Mouse (Mus musculus): ENCODE data around the gene Khdc1c. TPM values are rescaled to one million over a fixed set of nuclear protein-coding genes. Genes with fewer than 3 reads are reported as not detected.

Gene Khdc1c
- total and polyA plus RNA-seq, 2 experiments: not detected

DNA sequence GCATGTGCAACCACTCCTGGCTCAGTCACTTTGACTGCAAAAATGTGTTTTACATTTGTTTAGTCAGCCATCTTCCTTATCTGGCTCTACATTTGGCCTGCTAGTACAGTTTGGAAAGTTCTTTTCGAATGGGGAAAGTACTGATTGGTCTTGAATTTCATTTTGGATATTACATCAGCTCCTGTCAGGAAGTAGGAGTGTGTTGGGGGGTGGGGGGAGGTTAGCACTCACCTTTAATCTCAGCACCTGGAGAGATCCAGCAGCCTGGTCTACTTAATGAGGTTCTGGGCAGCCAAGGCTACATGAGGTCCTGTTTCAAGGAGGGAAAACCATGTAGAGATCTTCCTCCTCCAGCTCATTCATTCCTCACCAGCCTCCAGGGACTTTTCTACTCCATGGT is 15.1 kb downstream of the Khdc1c start, which contains the start of gene Khdc1b:
Gene Khdc1b, plus strand, starts transcription at position 301 of the 400 bp plus-strand sequence.
- H3K9ac ChIP-seq (ENCODE audit: low read depth, low read length): no peak within 1 kb of the TSS
- TF ChIP-seq POLR2A (IDR thresholded peaks at IDR 0.05; ENCODE audit: extremely low read depth, insufficient read depth, low read length): no peak
- TF ChIP-seq CTCF (IDR thresholded peaks at IDR 0.05; ENCODE audit: low read depth, low read length): no peak
- H3K4me3 ChIP-seq (ENCODE audit: insufficient read depth, low read depth, low read length): no peak within 1 kb of the TSS
- H3K79me2 ChIP-seq (ENCODE audit: control insufficient read depth, insufficient read depth, low read length): no peaks in the 10 kb centered on the region
- no peaks in the 10 kb centered on the region for H3K27me3 ChIP-seq (ENCODE audit: control insufficient read depth, insufficient read depth, low read length)
- no peak for DNase-seq (ENCODE audit: extremely low read depth, low read depth, low spot score)
- H3K36me3 ChIP-seq (ENCODE audit: control insufficient read depth, insufficient read depth, low read length): no peaks in the 10 kb centered on the region
- no peaks in the 10 kb centered on the region for H3K4me1 ChIP-seq (ENCODE audit: control insufficient read depth, insufficient read depth, low read length)
- 79% methylated on average over 1 of the region's 1 CpGs for WGBS
- no peak within 1 kb of the TSS for H3K27ac ChIP-seq (replicated peaks; ENCODE audit: insufficient read depth, low read depth, low read length)

DNA sequence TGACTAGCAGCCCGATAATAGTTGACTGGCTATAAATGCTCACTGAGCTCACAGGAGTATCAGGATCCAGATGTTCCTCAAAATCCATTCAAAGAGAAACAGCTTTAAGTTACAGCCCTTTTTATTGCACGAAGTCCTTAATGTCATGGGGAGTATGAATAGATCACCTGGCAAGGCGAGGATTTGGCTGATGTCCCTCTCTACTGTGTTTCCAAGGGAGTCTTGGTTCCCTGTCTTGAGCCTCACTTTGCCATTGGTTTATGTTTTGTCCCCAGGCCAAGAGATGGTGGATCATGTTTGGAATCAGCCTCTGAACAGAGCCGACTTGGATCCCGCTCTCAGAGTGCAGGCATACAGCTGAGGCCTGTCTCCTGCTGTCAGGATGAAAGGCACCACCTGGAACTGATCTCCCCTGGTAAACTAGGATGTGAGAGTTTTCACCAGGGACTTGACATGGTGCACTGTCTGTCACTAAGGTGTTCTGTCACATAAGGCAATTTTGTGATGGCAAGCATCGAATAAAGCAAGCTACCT is 23.1 kb downstream of the Khdc1c start:
- TF ChIP-seq CTCF (IDR thresholded peaks at IDR 0.05; ENCODE audit: low read depth, low read length): no peak
- TF ChIP-seq POLR2A (IDR thresholded peaks at IDR 0.05; ENCODE audit: extremely low read depth, insufficient read depth, low read length): no peak
- H3K9ac ChIP-seq (ENCODE audit: low read depth, low read length): no peak overlapping the region
- no peaks in the 10 kb centered on the region for H3K4me1 ChIP-seq (ENCODE audit: control insufficient read depth, insufficient read depth, low read length)
- no peak overlapping the region for H3K4me3 ChIP-seq (ENCODE audit: insufficient read depth, low read depth, low read length)
- H3K36me3 ChIP-seq (ENCODE audit: control insufficient read depth, insufficient read depth, low read length): no peaks in the 10 kb centered on the region
- H3K79me2 ChIP-seq (ENCODE audit: control insufficient read depth, insufficient read depth, low read length): no peaks in the 10 kb centered on the region
- DNase-seq (ENCODE audit: extremely low read depth, low read depth, low spot score): no peak
- no peak overlapping the region for H3K27ac ChIP-seq (replicated peaks; ENCODE audit: insufficient read depth, low read depth, low read length)
- 84% methylated on average over 6 of the region's 6 CpGs for WGBS
- no peaks in the 10 kb centered on the region for H3K27me3 ChIP-seq (ENCODE audit: control insufficient read depth, insufficient read depth, low read length)

DNA sequence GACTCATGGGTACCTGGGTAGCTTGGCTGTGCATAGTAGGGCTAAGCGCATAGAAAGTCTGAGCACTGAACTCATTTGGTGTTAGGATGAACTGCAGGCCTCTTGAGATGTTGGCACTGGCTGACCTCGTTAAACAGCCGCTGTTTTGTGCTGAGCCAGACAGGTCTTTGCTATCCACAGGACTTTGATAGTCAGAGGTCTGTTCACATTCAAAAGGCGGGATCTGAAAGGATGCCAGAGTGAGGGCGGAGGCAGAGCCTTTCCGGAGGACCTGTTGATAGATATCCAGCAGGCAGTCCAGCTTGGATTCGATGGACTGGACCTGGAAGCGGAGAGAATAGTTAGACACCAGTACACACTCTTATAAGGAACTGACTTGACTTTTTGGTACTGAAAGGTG is 34.7 kb downstream of the Khdc1c start:
- Histone ChIP-seq H3K27ac (replicated peaks; ENCODE audit: insufficient read depth, low read depth, low read length) (no peak overlapping the region), H3K4me1 (ENCODE audit: control insufficient read depth, insufficient read depth, low read length) (no peaks in the 10 kb centered on the region), H3K4me3 (ENCODE audit: insufficient read depth, low read depth, low read length) (no peak overlapping the region), H3K36me3 (ENCODE audit: control insufficient read depth, insufficient read depth, low read length) (no peaks in the 10 kb centered on the region), H3K27me3 (ENCODE audit: control insufficient read depth, insufficient read depth, low read length) (no peaks in the 10 kb centered on the region), H3K9ac (ENCODE audit: low read depth, low read length) (no peak overlapping the region), H3K79me2 (ENCODE audit: control insufficient read depth, insufficient read depth, low read length) (no peaks in the 10 kb centered on the region)
- WGBS: 76% methylated on average over 8 of the region's 8 CpGs
- DNase-seq (ENCODE audit: extremely low read depth, low read depth, low spot score): no peak
- no peak for TF ChIP-seq CTCF (IDR thresholded peaks at IDR 0.05; ENCODE audit: low read depth, low read length)
- no peak for TF ChIP-seq POLR2A (IDR thresholded peaks at IDR 0.05; ENCODE audit: extremely low read depth, insufficient read depth, low read length)

DNA sequence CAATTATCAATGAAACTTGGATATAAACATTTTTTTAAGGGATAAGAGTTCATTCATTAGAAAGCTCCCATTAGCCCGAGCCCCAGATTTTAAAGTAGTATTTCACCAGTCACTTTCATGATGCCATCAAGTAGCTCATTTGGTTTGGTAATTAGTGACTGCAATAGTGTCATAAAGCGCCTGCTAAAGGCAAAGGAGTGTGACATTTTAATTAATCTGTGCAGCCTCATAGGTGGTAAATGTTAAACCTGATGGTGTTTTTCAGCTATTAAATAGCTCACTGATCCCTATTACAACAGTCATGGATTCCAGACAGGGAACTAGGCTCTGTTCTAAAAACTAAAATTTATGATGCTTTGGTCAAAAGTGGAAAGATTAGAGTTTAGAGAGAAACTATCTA is 39.1 kb downstream of the Khdc1c start:
- Histone ChIP-seq H3K36me3 (ENCODE audit: control insufficient read depth, insufficient read depth, low read length) (no peaks in the 10 kb centered on the region), H3K4me1 (ENCODE audit: control insufficient read depth, insufficient read depth, low read length) (no peaks in the 10 kb centered on the region)

DNA sequence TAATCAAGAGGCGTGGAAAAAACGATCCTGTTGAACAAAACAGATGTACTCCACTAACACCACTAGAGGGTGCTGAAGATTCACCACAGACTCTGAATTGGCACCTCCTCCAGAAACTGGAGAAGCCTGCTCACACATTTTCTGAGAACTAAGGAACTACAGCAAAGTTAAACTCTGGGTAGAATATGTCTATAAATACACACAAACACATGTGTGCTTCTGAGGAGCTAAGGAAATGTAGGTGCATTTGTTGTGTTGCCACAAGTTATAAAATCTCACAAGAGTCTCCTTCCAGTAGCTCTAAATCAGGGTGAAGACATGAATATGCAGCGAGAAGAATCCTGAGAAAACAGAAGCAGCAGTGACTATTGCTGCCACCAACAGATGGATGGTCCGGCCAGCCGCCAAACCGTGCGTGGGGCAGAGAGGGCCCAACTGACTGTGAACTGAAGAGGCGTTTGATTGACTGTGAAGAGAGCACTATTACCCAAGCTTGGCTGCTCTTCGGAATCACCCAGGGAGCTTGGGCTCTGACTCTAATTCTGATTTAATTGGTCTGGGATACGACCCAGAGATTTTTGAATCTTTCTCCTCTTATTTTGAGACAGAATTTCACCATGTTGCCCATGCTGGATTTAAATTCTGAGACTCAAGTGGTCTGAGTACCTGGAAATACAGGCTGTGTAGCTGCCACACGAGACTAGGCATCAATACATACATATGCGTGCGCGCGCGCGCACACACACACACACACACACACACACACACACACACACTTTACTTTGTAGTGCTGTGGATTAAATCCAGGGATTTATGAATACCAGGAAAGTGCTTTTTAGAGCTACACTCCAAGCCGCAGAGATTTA is 43.4 kb downstream of the Khdc1c start:
- TF ChIP-seq POLR2A (IDR thresholded peaks at IDR 0.05; ENCODE audit: extremely low read depth, insufficient read depth, low read length) (no peak), CTCF (IDR thresholded peaks at IDR 0.05; ENCODE audit: low read depth, low read length) (peak; percentile 41)
- no peaks in the 10 kb centered on the region for H3K79me2 ChIP-seq (ENCODE audit: control insufficient read depth, insufficient read depth, low read length)
- DNase-seq (ENCODE audit: extremely low read depth, low read depth, low spot score): peak; percentile 50

More for the DNA sequence above, 39.1 kb downstream of the Khdc1c start:
- WGBS: 76% methylated on average over 2 of the region's 2 CpGs
- Histone ChIP-seq H3K79me2 (ENCODE audit: control insufficient read depth, insufficient read depth, low read length) (no peaks in the 10 kb centered on the region), H3K4me3 (ENCODE audit: insufficient read depth, low read depth, low read length) (no peak overlapping the region), H3K27ac (replicated peaks; ENCODE audit: insufficient read depth, low read depth, low read length) (no peak overlapping the region), H3K27me3 (ENCODE audit: control insufficient read depth, insufficient read depth, low read length) (no peaks in the 10 kb centered on the region), H3K9ac (ENCODE audit: low read depth, low read length) (no peak overlapping the region)
- TF ChIP-seq CTCF (IDR thresholded peaks at IDR 0.05; ENCODE audit: low read depth, low read length): no peak
- no peak for TF ChIP-seq POLR2A (IDR thresholded peaks at IDR 0.05; ENCODE audit: extremely low read depth, insufficient read depth, low read length)
- DNase-seq (ENCODE audit: extremely low read depth, low read depth, low spot score): no peak

DNA sequence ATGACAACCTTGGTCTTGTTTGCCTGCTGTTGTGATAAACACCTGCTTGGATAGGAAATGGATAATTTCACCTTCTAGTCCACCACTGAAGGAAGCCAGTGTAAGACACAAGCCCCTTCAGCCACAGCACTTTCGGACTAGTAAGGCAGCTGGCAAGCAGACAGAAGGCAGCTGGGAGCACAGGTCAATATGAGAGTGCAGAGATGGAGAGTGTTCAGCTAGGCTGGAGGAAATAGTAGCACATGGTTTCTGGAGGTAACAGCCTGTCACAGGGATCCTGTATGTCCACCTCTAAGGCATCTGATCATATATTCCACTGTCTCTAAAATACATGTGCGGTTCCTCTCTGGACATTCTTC is 44.0 kb downstream of the Khdc1c start:
- 88% methylated on average over 2 of the region's 2 CpGs for WGBS

More for the DNA sequence above, 43.4 kb downstream of the Khdc1c start:
- Histone ChIP-seq H3K27me3 (ENCODE audit: control insufficient read depth, insufficient read depth, low read length) (no peaks in the 10 kb centered on the region), H3K4me3 (ENCODE audit: insufficient read depth, low read depth, low read length) (no peak overlapping the region), H3K9ac (ENCODE audit: low read depth, low read length) (no peak overlapping the region), H3K36me3 (ENCODE audit: control insufficient read depth, insufficient read depth, low read length) (no peaks in the 10 kb centered on the region), H3K27ac (replicated peaks; ENCODE audit: insufficient read depth, low read depth, low read length) (no peak overlapping the region), H3K4me1 (ENCODE audit: control insufficient read depth, insufficient read depth, low read length) (no peaks in the 10 kb centered on the region)
- WGBS: 64% methylated on average over 18 of the region's 18 CpGs

More for the DNA sequence above, 44.0 kb downstream of the Khdc1c start:
- H3K4me3 ChIP-seq (ENCODE audit: insufficient read depth, low read depth, low read length): no peak overlapping the region
- no peaks in the 10 kb centered on the region for H3K36me3 ChIP-seq (ENCODE audit: control insufficient read depth, insufficient read depth, low read length)
- no peaks in the 10 kb centered on the region for H3K27me3 ChIP-seq (ENCODE audit: control insufficient read depth, insufficient read depth, low read length)
- H3K79me2 ChIP-seq (ENCODE audit: control insufficient read depth, insufficient read depth, low read length): no peaks in the 10 kb centered on the region
- DNase-seq (ENCODE audit: extremely low read depth, low read depth, low spot score): no peak
- TF ChIP-seq CTCF (IDR thresholded peaks at IDR 0.05; ENCODE audit: low read depth, low read length): no peak
- no peaks in the 10 kb centered on the region for H3K4me1 ChIP-seq (ENCODE audit: control insufficient read depth, insufficient read depth, low read length)
- H3K9ac ChIP-seq (ENCODE audit: low read depth, low read length): no peak overlapping the region
- no peak overlapping the region for H3K27ac ChIP-seq (replicated peaks; ENCODE audit: insufficient read depth, low read depth, low read length)
